Comparison of ENCODE assay signal across 27 mouse cellular contexts in the genomic region with DNA sequence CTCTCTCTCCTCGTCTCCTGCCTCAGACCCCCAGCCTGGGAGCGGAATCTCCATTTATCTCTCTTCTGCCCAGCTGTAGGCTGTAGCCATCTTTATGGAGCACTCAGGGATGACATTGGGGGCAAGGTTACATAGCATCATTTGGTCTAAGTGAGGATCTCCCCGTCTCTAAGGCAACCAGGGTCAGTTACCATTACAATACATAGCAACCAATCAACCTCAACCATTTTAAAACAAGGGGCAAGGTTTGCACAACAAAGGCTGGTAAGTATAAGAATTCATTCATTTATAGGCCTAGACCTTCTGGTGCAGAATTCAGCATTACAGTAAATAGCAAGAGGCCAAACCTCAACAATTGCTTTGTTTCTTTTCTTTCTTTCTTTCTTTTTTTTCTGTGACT. TPM values are rescaled to one million over a fixed set of nuclear protein-coding genes. Genes with fewer than 3 reads are reported as not detected.
DNase-seq lines count a peak whose midpoint lies in the region; ATAC-seq and TF ChIP-seq lines count a peak whose summit lies in the region.
"Had no signal": no experiment of that assay in that cellular context is flagged by ENCODE, and none has a peak within 500 bp of the region (broad histone marks: within the 10 kb centered on the region; RNA-seq: fewer than 3 reads in every experiment).

No protein-coding gene starts in this region.

- no peak overlapping the region for H3K9ac ChIP-seq in ES-E14 (ENCODE audit: insufficient read depth, low read depth, low read length, poor library complexity, severe bottlenecking)
- H3K9ac ChIP-seq in midbrain, embryonic 15.5 days = no peak overlapping the region
- no peak overlapping the region for H3K9ac ChIP-seq in forebrain, postnatal 0 days
- no peak overlapping the region for H3K9ac ChIP-seq in stomach, postnatal 0 days (ENCODE audit: low read length)

- no peaks in the 10 kb centered on the region; the same call in 1 of the 2 replicates for H3K36me3 ChIP-seq in ES-E14 (ENCODE audit: control insufficient read depth, insufficient read depth, low read length, poor library complexity, severe bottlenecking)
- no peaks in the 10 kb centered on the region for H3K36me3 ChIP-seq in midbrain, embryonic 15.5 days (replicated peaks)
- no peaks in the 10 kb centered on the region for H3K36me3 ChIP-seq in forebrain, postnatal 0 days (ENCODE audit: insufficient read depth)
- no peaks in the 10 kb centered on the region for H3K36me3 ChIP-seq in stomach, postnatal 0 days (ENCODE audit: control insufficient read depth, insufficient read depth, low read length)
- H3K36me3 ChIP-seq: G1E had no signal

- TF ChIP-seq CTCF in forebrain, postnatal 0 days (IDR thresholded peaks at IDR 0.05; ENCODE audit: low read depth) = no peak
- no peak for TF ChIP-seq CTCF in stomach, postnatal 0 days (IDR thresholded peaks at IDR 0.05; ENCODE audit: low read depth)

- WGBS in midbrain, embryonic 15.5 days = 64% methylated on average over 3 of the region's 3 CpGs
- WGBS in forebrain, postnatal 0 days = 78% methylated on average over 3 of the region's 3 CpGs
- 63% methylated on average over 3 of the region's 3 CpGs for WGBS in stomach, postnatal 0 days

- no peak overlapping the region for H3K27ac ChIP-seq in ES-E14 (ENCODE audit: insufficient read depth, low read depth, low read length, poor library complexity, severe bottlenecking)
- no peak overlapping the region for H3K27ac ChIP-seq in midbrain, embryonic 15.5 days
- H3K27ac ChIP-seq in forebrain, postnatal 0 days (ENCODE audit: low read depth, low read length) = no peak overlapping the region
- H3K27ac ChIP-seq in stomach, postnatal 0 days (replicated peaks) = no peak overlapping the region

- H3K27me3 ChIP-seq in midbrain, embryonic 15.5 days (replicated peaks) = peaks cover 33% of the 10 kb centered on the region
- H3K27me3 ChIP-seq in forebrain, postnatal 0 days (ENCODE audit: insufficient read depth, low read length) = peaks cover 25% of the 10 kb centered on the region
- H3K27me3 ChIP-seq in stomach, postnatal 0 days (ENCODE audit: control insufficient read depth, insufficient read depth, low read length) = 0 out of 2 replicates have a peak, but pooled peaks cover 4% of the 10 kb centered on the region
- H3K27me3 ChIP-seq: CH12.LX had no signal

- DNase-seq in ES-CJ7 (ENCODE audit: low read depth, low spot score) (peak; percentile 94), ES-E14 (ENCODE audit: low read depth, low spot score) (peak; percentile 68), R1 (ENCODE audit: low read depth, low spot score) (peak; percentile 91), ZHBTc4 (ENCODE audit: low read depth, low spot score) (peak; percentile 93)
- DNase-seq in left cerebral cortex, postnatal 36 days (ENCODE audit: low spot score in 2 of 2) = no peak
- DNase-seq in forebrain, postnatal 0 days = no peak
- DNase-seq in stomach, postnatal 0 days (ENCODE audit: low spot score) = no peak
- DNase-seq: adrenal gland, adult 2 months; adrenal gland, adult 8-10 months; adrenal gland, postnatal 10 days; adrenal gland, postnatal 14 days; adrenal gland, postnatal 25 days; adrenal gland, postnatal 36 days; B cell, adult 2 months; cerebellum, adult 11 months; cerebellum, adult 11-12 months; cerebellum, adult 18-20 months; cerebellum, adult 2 months; cerebellum, adult 8-10 months; cerebellum, adult 9-10 months had no signal

- H3K9me3 ChIP-seq in ES-E14 (ENCODE audit: control insufficient read depth, insufficient read depth, low read depth, low read length) = no peaks in the 10 kb centered on the region
- no peaks in the 10 kb centered on the region for H3K9me3 ChIP-seq in midbrain, embryonic 15.5 days
- H3K9me3 ChIP-seq in forebrain, postnatal 0 days (ENCODE audit: low read length) = no peaks in the 10 kb centered on the region
- H3K9me3 ChIP-seq in stomach, postnatal 0 days (ENCODE audit: control insufficient read depth, low read length) = no peaks in the 10 kb centered on the region

- H3K4me3 ChIP-seq in ES-E14 (ENCODE audit: insufficient read depth in 1 of 2, low read depth in 1 of 2, low read length in 2 of 2, poor library complexity in 1 of 2, severe bottlenecking in 1 of 2) = no peak overlapping the region
- H3K4me3 ChIP-seq in midbrain, embryonic 15.5 days = no peak overlapping the region
- H3K4me3 ChIP-seq in forebrain, postnatal 0 days (ENCODE audit: low read depth, low read length) = no peak overlapping the region
- no peak overlapping the region for H3K4me3 ChIP-seq in stomach, postnatal 0 days (ENCODE audit: low read depth, low read length)

- H3K4me2 ChIP-seq in midbrain, embryonic 15.5 days = no peak overlapping the region
- no peak overlapping the region for H3K4me2 ChIP-seq in forebrain, postnatal 0 days (ENCODE audit: low read depth)
- no peak overlapping the region for H3K4me2 ChIP-seq in stomach, postnatal 0 days (replicated peaks; ENCODE audit: low read depth)

- intact Hi-C loops in left cerebral cortex, postnatal 36 days (cut with DNase I) = no loop called here

- ATAC-seq in midbrain, embryonic 15.5 days (replicated peaks) = no peak
- ATAC-seq in forebrain, postnatal 0 days = no peak
- no peak for ATAC-seq in stomach, postnatal 0 days (ENCODE audit: low FRiP score, low TSS enrichment)
- ATAC-seq: activated CD4-positive, CD25-positive, alpha-beta regulatory T cell, adult 4 months; CD4-positive, CD25-positive, alpha-beta regulatory T cell, adult 4 months; Patski had no signal

- no peak for TF ChIP-seq EP300 in stomach, postnatal 0 days (optimal IDR thresholded peaks at IDR 0.05)

- H3K4me1 ChIP-seq in ES-E14 (ENCODE audit: control insufficient read depth in 2 of 2, insufficient read depth in 2 of 2, low read length in 2 of 2, poor library complexity in 1 of 2) = peaks cover 4 to 9% of the 10 kb centered on the region in 2 experiments; a peak in 3 of 4 replicates
- peaks cover 6% of the 10 kb centered on the region for H3K4me1 ChIP-seq in midbrain, embryonic 15.5 days
- H3K4me1 ChIP-seq in forebrain, postnatal 0 days (ENCODE audit: insufficient read depth) = no peaks in the 10 kb centered on the region
- H3K4me1 ChIP-seq in stomach, postnatal 0 days (replicated peaks; ENCODE audit: control insufficient read depth, insufficient read depth) = no peaks in the 10 kb centered on the region

- in situ Hi-C loops in ES-E14 (cut with MboI; ENCODE audit: low sequenced_read_pairs in 2 of 2, unreplicated experiment in 2 of 2) = no loop called here

TF ChIP-seq in ES-E14, 5 proteins besides CTCF, POLR2A, EP300 and RAD21:
- TF ChIP-seq ZNF384 (IDR thresholded peaks at IDR 0.05; ENCODE audit: low read depth, low read length) = peak; percentile 53; the same call in 1 of the 2 replicates
- TF ChIP-seq HCFC1 (IDR thresholded peaks at IDR 0.05; ENCODE audit: borderline replicate concordance, insufficient read depth, low read length) = no peak
- TF ChIP-seq CHD2 (IDR thresholded peaks at IDR 0.05; ENCODE audit: low read depth, low read length) = no peak
- TF ChIP-seq ZC3H11A (IDR thresholded peaks at IDR 0.05; ENCODE audit: borderline replicate concordance, low read depth, low read length) = no peak

RNA-seq across cellular contexts. Expression of a gene that starts 4.9 kb away (rescaled TPM):
- 2.0 and 2.6 TPM in 2 replicates for total RNA-seq in ES-E14 (2012; rRNA removed)
- polyA plus RNA-seq in midbrain, embryonic 15.5 days (2015; fragmentation: Nextera tagmentation; extraction: Ambion mirVana) = 1.6 TPM in 2 replicates
- total RNA-seq in left cerebral cortex, postnatal 36 days (2021) = 1 to 10 TPM; 2.9 to 4.0 TPM
- total RNA-seq in forebrain, postnatal 0 days (2014; rRNA removed) = 1.8 and 2.1 TPM in 2 replicates
- polyA plus RNA-seq in forebrain, postnatal 0 days (2015; fragmentation: Nextera tagmentation; extraction: Ambion mirVana) = 0.65 and 0.86 TPM in 2 replicates
- polyA plus RNA-seq in stomach, postnatal 0 days (2015; fragmentation: Nextera tagmentation; extraction: Ambion mirVana) = 1.4 and 1.5 TPM in 2 replicates
- total RNA-seq: CH12.LX, G1E had no signal
- polyA plus RNA-seq: C2C12, G1E had no signal

RNA-seq across cellular contexts. Expression of a gene that starts 52.9 kb away (rescaled TPM):
- 45.2 and 47.6 TPM in 2 replicates for total RNA-seq in ES-E14 (2012; rRNA removed)
- polyA plus RNA-seq in midbrain, embryonic 15.5 days (2015; fragmentation: Nextera tagmentation; extraction: Ambion mirVana) = 13.4 and 13.8 TPM in 2 replicates
- 10 to 100 TPM; 83.9 to 91.6 TPM for total RNA-seq in left cerebral cortex, postnatal 36 days (2021)
- 68.9 and 71.9 TPM in 2 replicates for total RNA-seq in forebrain, postnatal 0 days (2014; rRNA removed)
- polyA plus RNA-seq in forebrain, postnatal 0 days (2015; fragmentation: Nextera tagmentation; extraction: Ambion mirVana) = 9.5 and 9.9 TPM in 2 replicates
- polyA plus RNA-seq in stomach, postnatal 0 days (2015; fragmentation: Nextera tagmentation; extraction: Ambion mirVana) = 6.4 and 6.5 TPM in 2 replicates

Comparison
In these comparisons a context has a peak if more than half of its experiments do, and no peak if none do; other contexts are left out.
1. DNase-seq: peak in ES-CJ7 (single experiment), ES-E14 (single experiment), R1 (single experiment) and ZHBTc4 (single experiment); none in left cerebral cortex, postnatal 36 days (0 of 2), forebrain, postnatal 0 days (single experiment) and stomach, postnatal 0 days (single experiment).